In the genomic region with DNA sequence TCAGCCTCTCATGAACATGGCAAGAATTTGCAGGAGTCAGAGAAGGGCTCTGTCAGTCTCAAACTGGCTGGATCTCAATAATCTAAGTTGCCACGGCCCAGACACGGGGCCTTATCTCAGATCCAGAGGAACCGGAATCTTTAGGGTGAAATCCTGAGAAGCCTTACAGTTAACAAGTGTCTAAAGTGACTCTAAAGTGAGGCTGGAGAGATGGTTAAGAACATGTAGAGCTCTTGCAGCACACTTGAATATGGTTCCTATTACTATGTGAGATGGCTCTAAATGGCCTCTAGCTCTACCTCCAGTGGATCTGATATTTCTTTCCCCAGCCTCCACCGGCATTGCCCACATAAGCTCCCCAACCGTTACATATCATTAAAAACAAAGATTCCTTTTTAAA, we compare ENCODE assay signal across 29 mouse cellular contexts.
"Had no signal": no experiment of that assay in that cellular context is flagged by ENCODE, and none has a peak within 500 bp of the region (broad histone marks: within the 10 kb centered on the region; RNA-seq: fewer than 3 reads in every experiment).

No protein-coding gene starts in this region.

- DNase-seq: cerebellum, adult 2 months; cerebellum, adult 8-10 months; cerebellum, adult 9-10 months; cerebellum, adult 9-11 months; cerebellum, postnatal 10 days; cerebellum, postnatal 14 days; cerebellum, postnatal 25 days; cerebellum, postnatal 36 days; embryo, embryonic 11 days; forebrain, postnatal 0 days; gastrocnemius, adult 2 months; gastrocnemius, postnatal 10 days; gastrocnemius, postnatal 14 days; gastrocnemius, postnatal 25 days; gastrocnemius, postnatal 36 days; heart, adult 11 months; heart, adult 18-20 months; heart, adult 2 months had no signal

- ATAC-seq: forebrain, embryonic 13.5 days; forebrain, embryonic 14.5 days; forebrain, embryonic 15.5 days; forebrain, embryonic 16.5 days; forebrain, postnatal 0 days had no signal

- H3K4me1 ChIP-seq: embryonic facial prominence, embryonic 13.5 days; embryonic facial prominence, embryonic 15.5 days; forebrain, embryonic 10.5 days; forebrain, embryonic 12.5 days; forebrain, embryonic 13.5 days; forebrain, embryonic 15.5 days had no signal

- H3K27ac ChIP-seq: embryonic facial prominence, embryonic 10.5 days; embryonic facial prominence, embryonic 12.5 days; embryonic facial prominence, embryonic 13.5 days; embryonic facial prominence, embryonic 15.5 days; forebrain, embryonic 10.5 days; forebrain, embryonic 12.5 days; forebrain, embryonic 13.5 days; forebrain, embryonic 15.5 days; gastrocnemius, adult 2 months; heart, adult 2 months had no signal

- H3K36me3 ChIP-seq: embryonic facial prominence, embryonic 10.5 days; embryonic facial prominence, embryonic 12.5 days; embryonic facial prominence, embryonic 13.5 days; embryonic facial prominence, embryonic 15.5 days; forebrain, embryonic 10.5 days; forebrain, embryonic 12.5 days; forebrain, embryonic 15.5 days had no signal

- H3K4me3 ChIP-seq: embryonic facial prominence, embryonic 10.5 days; embryonic facial prominence, embryonic 12.5 days; embryonic facial prominence, embryonic 13.5 days; embryonic facial prominence, embryonic 15.5 days; erythroblast, embryonic 14.5 days; forebrain, embryonic 10.5 days; forebrain, embryonic 12.5 days; forebrain, embryonic 13.5 days; forebrain, embryonic 15.5 days; gastrocnemius, adult 2 months; heart, adult 2 months had no signal

- H3K9me3 ChIP-seq: embryonic facial prominence, embryonic 10.5 days; embryonic facial prominence, embryonic 12.5 days; embryonic facial prominence, embryonic 13.5 days; embryonic facial prominence, embryonic 15.5 days; forebrain, embryonic 10.5 days; forebrain, embryonic 12.5 days; forebrain, embryonic 13.5 days; forebrain, embryonic 15.5 days had no signal

- H3K4me2 ChIP-seq: embryonic facial prominence, embryonic 12.5 days; embryonic facial prominence, embryonic 13.5 days; embryonic facial prominence, embryonic 15.5 days; forebrain, embryonic 12.5 days; forebrain, embryonic 13.5 days; forebrain, embryonic 15.5 days had no signal

- H3K9ac ChIP-seq: embryonic facial prominence, embryonic 12.5 days; embryonic facial prominence, embryonic 13.5 days; embryonic facial prominence, embryonic 15.5 days; forebrain, embryonic 12.5 days; forebrain, embryonic 13.5 days; forebrain, embryonic 15.5 days; forebrain, postnatal 0 days had no signal

- H3K27me3 ChIP-seq: embryonic facial prominence, embryonic 12.5 days; embryonic facial prominence, embryonic 13.5 days; embryonic facial prominence, embryonic 15.5 days; forebrain, embryonic 12.5 days; forebrain, embryonic 13.5 days; forebrain, embryonic 15.5 days had no signal
